Mouse (Mus musculus) heart, embryonic 16.5 days (tissue): ENCODE measurements at regions not wholly inside any gene's neighbourhood (a gene's known extent, or its start where the extent isn't known, plus 50 kb on each side); places are given as distances from the start of the nearest gene placed in this dataset.

Experiments
- ATAC-seq: fragments of 200-750 bp; cut with Nextera tagmentation; replicated peaks from 2 replicates; pipeline ENCODE4 v1.8.0; 2017; ENCODE audit warnings: moderate number of reproducible peaks; ENCODE audit not compliant: insufficient read depth, low FRiP score; ENCODE audit errors: extremely low read depth
- H3K27ac ChIP-seq: fragments of 300-500 bp; sonication (generic); 2 replicates; pipeline ENCODE4 v1.5.1; 2014; ENCODE audit warnings: mild to moderate bottlenecking, low read length, control low read depth, moderate library complexity
- H3K27me3 ChIP-seq: fragments of 300-500 bp; sonication (generic); 2 replicates; pipeline ENCODE4 v1.6.1; 2014; ENCODE audit warnings: low read length, mixed read lengths; ENCODE audit not compliant: control insufficient read depth, insufficient read depth
- H3K36me3 ChIP-seq: fragments of 300-500 bp; sonication (generic); 2 replicates; pipeline ENCODE4 v1.6.1; 2014; ENCODE audit not compliant: control insufficient read depth, insufficient read depth
- H3K4me1 ChIP-seq: fragments of 300-500 bp; sonication (generic); 2 replicates; pipeline ENCODE4 v1.6.1; 2014; ENCODE audit warnings: low read length, mixed read lengths; ENCODE audit not compliant: control insufficient read depth, insufficient read depth
- H3K4me2 ChIP-seq: fragments of 300-500 bp; sonication (generic); 2 replicates; pipeline ENCODE4 v1.6.1; 2014; ENCODE audit warnings: low read depth, mild to moderate bottlenecking, control low read depth, low read length
- H3K4me3 ChIP-seq: fragments of 300-500 bp; sonication (generic); 2 replicates; pipeline ENCODE4 v1.5.1; 2014; ENCODE audit warnings: mild to moderate bottlenecking, control low read depth, low read length
- H3K9ac ChIP-seq: fragments of 300-500 bp; sonication (generic); 2 replicates; pipeline ENCODE4 v1.6.1; 2014; ENCODE audit warnings: low read length, control low read depth
- H3K9me3 ChIP-seq: fragments of 300-500 bp; sonication (generic); replicated peaks from 2 replicates; pipeline ENCODE4 v1.6.1; 2016; ENCODE audit warnings: low read length; ENCODE audit not compliant: control insufficient read depth
- WGBS: fragments of 180-500 bp; shearing (Covaris S2); extraction: QIAGEN DNeasy Blood & Tissue Kit; methylation state at CpG from one replicate; pipeline ENCODE4 v1.1.7; 2014; 5-methylcytosine and 5-hydroxymethylcytosine counted together

GRCm38 (mm10) chr10:87803936-87804791, 53.9 kb upstream of the Igf1 start:
- H3K27me3 ChIP-seq, result no peaks in the 10 kb centered on the region
- no peaks in the 10 kb centered on the region for H3K36me3 ChIP-seq
- H3K9ac ChIP-seq, result no peak overlapping the region
- no peak overlapping the region for H3K4me3 ChIP-seq
- no peak overlapping the region for H3K4me2 ChIP-seq
- ATAC-seq, result no peak
- WGBS, result 80% methylated on average over 5 of the region's 5 CpGs
- H3K9me3 ChIP-seq, result no peaks in the 10 kb centered on the region
- no peak overlapping the region for H3K27ac ChIP-seq
- no peaks in the 10 kb centered on the region for H3K4me1 ChIP-seq

- no peak overlapping the region for H3K27ac ChIP-seq
- H3K4me1 ChIP-seq, result no peaks in the 10 kb centered on the region
- no peak overlapping the region for H3K9ac ChIP-seq
- H3K27me3 ChIP-seq, result no peaks in the 10 kb centered on the region
- H3K4me3 ChIP-seq, result no peak overlapping the region
- H3K9me3 ChIP-seq, result no peaks in the 10 kb centered on the region
- no peak for ATAC-seq
- no peak overlapping the region for H3K4me2 ChIP-seq
- 89% methylated on average over 1 of the region's 1 CpGs for WGBS
- H3K36me3 ChIP-seq, result no peaks in the 10 kb centered on the region
These were observed 53.3 kb upstream of the Igf1 start for GRCm38 (mm10) chr10:87804792-87805082.
